Mouse (Mus musculus) embryonic facial prominence, embryonic 11.5 days (tissue): ENCODE measurements around the gene Npas3. TPM values are rescaled to one million over a fixed set of nuclear protein-coding genes. Genes with fewer than 3 reads are reported as not detected.

ENCODE experiments used
- ATAC-seq: fragments of 200-750 bp; cut with Nextera tagmentation; replicated peaks from 2 replicates; pipeline ENCODE4 v1.8.0; 2017; ENCODE audit warnings: low read depth; ENCODE audit not compliant: insufficient number of reproducible peaks, low FRiP score, low TSS enrichment
- DNase-seq: peaks from one replicate; pipeline ENCODE4 v3.0.0-alpha.2; 2015; ENCODE audit warnings: low spot score
- H3K27ac ChIP-seq: fragments of 300-500 bp; sonication (generic); replicated peaks from 2 replicates; pipeline ENCODE4 v1.5.1; 2014; ENCODE audit warnings: mild to moderate bottlenecking, low read depth, low read length, control low read depth
- H3K27me3 ChIP-seq: fragments of 300-500 bp; sonication (generic); 2 replicates; pipeline ENCODE4 v1.6.1; 2014; ENCODE audit warnings: mild to moderate bottlenecking, low read length, moderate library complexity, mixed read lengths; ENCODE audit not compliant: control insufficient read depth, insufficient read depth
- H3K36me3 ChIP-seq: fragments of 300-500 bp; sonication (generic); replicated peaks from 2 replicates; pipeline ENCODE4 v1.6.1; 2014; ENCODE audit warnings: low read depth, mild to moderate bottlenecking, low read length, moderate library complexity, mixed read lengths; ENCODE audit not compliant: control insufficient read depth, insufficient read depth
- H3K4me1 ChIP-seq: fragments of 300-500 bp; sonication (generic); 2 replicates; pipeline ENCODE4 v1.6.1; 2014; ENCODE audit warnings: low read length, mixed read lengths; ENCODE audit not compliant: control insufficient read depth, insufficient read depth
- H3K4me2 ChIP-seq: fragments of 300-500 bp; sonication (generic); 2 replicates; pipeline ENCODE4 v1.6.1; 2014; ENCODE audit warnings: low read depth, mild to moderate bottlenecking, control low read depth, low read length, moderate library complexity
- H3K4me3 ChIP-seq: fragments of 300-500 bp; sonication (generic); 2 replicates; pipeline ENCODE4 v1.5.1; 2014; ENCODE audit warnings: low read depth, low read length, control low read depth
- H3K9ac ChIP-seq: fragments of 300-500 bp; sonication (generic); replicated peaks from 2 replicates; pipeline ENCODE4 v1.6.1; 2014; ENCODE audit warnings: mild to moderate bottlenecking, control low read depth, low read length
- H3K9me3 ChIP-seq: fragments of 300-500 bp; sonication (generic); replicated peaks from 2 replicates; pipeline ENCODE4 v1.6.1; 2016; ENCODE audit warnings: mild to moderate bottlenecking, low read length, inconsistent platforms, mixed read lengths; ENCODE audit not compliant: control insufficient read depth
- WGBS: fragments of 180-500 bp; shearing (Covaris S2); extraction: QIAGEN DNeasy Blood & Tissue Kit; methylation state at CpG from one replicate; pipeline ENCODE4 v1.1.7; 2014; 5-methylcytosine and 5-hydroxymethylcytosine counted together
- polyA plus RNA-seq: library from polyadenylated mRNA; unstranded; fragments of >200 nt; fragmentation: Nextera tagmentation; extraction: Ambion mirVana; gene quantifications from 2 replicates; pipeline ENCODE4 v1.2.1, GENCODE M21; 2014

The Npas3 gene
- polyA plus RNA-seq, 1 experiment from 2014 or later = 5.0 TPM

DNA sequence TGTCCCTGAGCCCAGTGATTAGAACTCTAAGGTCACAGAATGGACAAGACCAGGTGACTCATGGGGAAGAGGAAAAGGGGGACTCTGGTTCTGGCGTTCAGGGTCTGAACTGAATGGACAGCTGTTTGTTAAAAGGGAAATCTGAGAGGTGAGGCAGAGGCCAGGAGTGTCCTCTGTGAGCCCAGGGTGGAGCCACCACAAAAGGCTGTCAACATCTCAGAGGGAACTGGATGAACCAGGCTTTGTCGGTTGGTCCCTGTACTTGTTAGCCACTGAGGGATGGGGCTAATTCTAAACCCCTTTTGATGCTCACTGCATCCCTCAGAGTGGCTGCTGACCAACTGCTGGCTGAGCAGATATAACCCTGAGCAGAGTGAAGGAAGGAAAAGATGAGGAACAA, 861.9 kb downstream of the Npas3 start:
- no peak overlapping the region for H3K4me2 ChIP-seq
- H3K4me1 ChIP-seq = no peaks in the 10 kb centered on the region
- no peak overlapping the region for H3K27ac ChIP-seq
- H3K9ac ChIP-seq = no peak overlapping the region
- H3K9me3 ChIP-seq = no peaks in the 10 kb centered on the region
- no peaks in the 10 kb centered on the region for H3K36me3 ChIP-seq
- ATAC-seq (no peak), DNase-seq (no peak)
- 31% methylated on average over 2 of the region's 2 CpGs for WGBS
- no peaks in the 10 kb centered on the region for H3K27me3 ChIP-seq
- H3K4me3 ChIP-seq = no peak overlapping the region

GRCm38 (mm10) chr12:54110930-54111329, 862.5 kb downstream of the Npas3 start:
- ATAC-seq = no peak
- Histone ChIP-seq H3K9me3 (no peaks in the 10 kb centered on the region), H3K9ac (no peak overlapping the region), H3K27ac (no peak overlapping the region), H3K36me3 (no peaks in the 10 kb centered on the region), H3K4me3 (no peak overlapping the region), H3K4me1 (no peaks in the 10 kb centered on the region), H3K4me2 (no peak overlapping the region), H3K27me3 (no peaks in the 10 kb centered on the region)
- WGBS = 35% methylated on average over 3 of the region's 3 CpGs
- no peak for DNase-seq

GRCm38 (mm10) chr12:54120386-54120785, 871.9 kb downstream of the Npas3 start:
- no peak for ATAC-seq
- DNase-seq = no peak

GRCm38 (mm10) chr12:54121286-54121685, 872.8 kb downstream of the Npas3 start:
- Histone ChIP-seq H3K9ac (no peak overlapping the region), H3K9me3 (no peaks in the 10 kb centered on the region), H3K4me3 (no peak overlapping the region), H3K27ac (no peak overlapping the region), H3K36me3 (no peaks in the 10 kb centered on the region), H3K27me3 (no peaks in the 10 kb centered on the region), H3K4me1 (no peaks in the 10 kb centered on the region), H3K4me2 (no peak overlapping the region)
- no peak for DNase-seq
- ATAC-seq = no peak
- WGBS = 83% methylated on average over 3 of the region's 3 CpGs

More at GRCm38 (mm10) chr12:54120386-54120785, 871.9 kb downstream of the Npas3 start:
- H3K27ac ChIP-seq = no peak overlapping the region
- no peaks in the 10 kb centered on the region for H3K9me3 ChIP-seq
- no peak overlapping the region for H3K4me2 ChIP-seq
- H3K9ac ChIP-seq = no peak overlapping the region
- H3K27me3 ChIP-seq = no peaks in the 10 kb centered on the region
- no peaks in the 10 kb centered on the region for H3K4me1 ChIP-seq
- no peak overlapping the region for H3K4me3 ChIP-seq
- H3K36me3 ChIP-seq = no peaks in the 10 kb centered on the region
- 90% methylated on average over 1 of the region's 1 CpGs for WGBS
